Mouse (Mus musculus): ENCODE results near the gene Arpc3. TPM values are rescaled to one million over a fixed set of nuclear protein-coding genes. Genes with fewer than 3 reads are reported as not detected.
"Not testable (repeated sequence)": the region's sequence is repeated elsewhere in the genome, so short reads cannot be mapped to it uniquely, and the experiment has no call there.

The Arpc3 gene
- polyA plus RNA-seq, 1 experiment from 2014 or later, result 139 TPM

GRCm38 (mm10) chr5:122448869-122449268 is 57.2 kb downstream of the Arpc3 start:
- no peaks in the 10 kb centered on the region for H3K4me1 ChIP-seq (replicated peaks)
- H3K9ac ChIP-seq, result no peak overlapping the region
- no peak overlapping the region for H3K4me2 ChIP-seq
- no peak overlapping the region for H3K4me3 ChIP-seq
- H3K27me3 ChIP-seq, result no peaks in the 10 kb centered on the region
- ATAC-seq (ENCODE audit: low FRiP score, low read depth), result no peak
- no peak overlapping the region for H3K27ac ChIP-seq (replicated peaks)
- no peaks in the 10 kb centered on the region for H3K9me3 ChIP-seq
- peaks cover 33% of the 10 kb centered on the region for H3K36me3 ChIP-seq
- 86% methylated on average over 5 of the region's 5 CpGs for WGBS

GRCm38 (mm10) chr5:122449946-122450345 is 58.3 kb downstream of the Arpc3 start:
- WGBS, result 30% methylated on average over 7 of the region's 7 CpGs
- Histone ChIP-seq H3K4me3 (no peak overlapping the region), H3K36me3 (peaks cover 33% of the 10 kb centered on the region), H3K9me3 (no peaks in the 10 kb centered on the region), H3K27me3 (no peaks in the 10 kb centered on the region), H3K4me1 (replicated peaks) (no peaks in the 10 kb centered on the region), H3K9ac (no peak overlapping the region), H3K4me2 (no peak overlapping the region), H3K27ac (replicated peaks) (no peak overlapping the region)
- ATAC-seq (ENCODE audit: low FRiP score, low read depth), result no peak

- H3K27me3 ChIP-seq, result no peaks in the 10 kb centered on the region
- no peak overlapping the region for H3K27ac ChIP-seq (replicated peaks)
- no peak overlapping the region for H3K4me2 ChIP-seq
- H3K9me3 ChIP-seq, result no peaks in the 10 kb centered on the region
- no peaks in the 10 kb centered on the region for H3K4me1 ChIP-seq (replicated peaks)
- ATAC-seq (ENCODE audit: low FRiP score, low read depth), result no peak
- H3K36me3 ChIP-seq, result peaks cover 43% of the 10 kb centered on the region
- no peak overlapping the region for H3K9ac ChIP-seq
- 65% methylated on average over 5 of the region's 5 CpGs for WGBS
- no peak overlapping the region for H3K4me3 ChIP-seq
Measured at GRCm38 (mm10) chr5:122450913-122451317, 59.2 kb downstream of the Arpc3 start.

GRCm38 (mm10) chr5:122451324-122451723 is 59.6 kb downstream of the Arpc3 start:
- no peak overlapping the region for H3K27ac ChIP-seq (replicated peaks)
- no peaks in the 10 kb centered on the region for H3K4me1 ChIP-seq (replicated peaks)
- H3K4me3 ChIP-seq, result no peak overlapping the region
- no peak for ATAC-seq (ENCODE audit: low FRiP score, low read depth)
- H3K9me3 ChIP-seq, result no peaks in the 10 kb centered on the region
- peaks cover 47% of the 10 kb centered on the region for H3K36me3 ChIP-seq
- H3K4me2 ChIP-seq, result no peak overlapping the region
- WGBS, result 88% methylated on average over 5 of the region's 5 CpGs
- no peak overlapping the region for H3K9ac ChIP-seq
- H3K27me3 ChIP-seq, result no peaks in the 10 kb centered on the region

- WGBS, result 85% methylated on average over 7 of the region's 7 CpGs
- no peaks in the 10 kb centered on the region for H3K9me3 ChIP-seq
- no peak overlapping the region for H3K4me2 ChIP-seq
- no peak overlapping the region for H3K27ac ChIP-seq (replicated peaks)
- no peaks in the 10 kb centered on the region for H3K4me1 ChIP-seq (replicated peaks)
- H3K27me3 ChIP-seq, result no peaks in the 10 kb centered on the region
- H3K9ac ChIP-seq, result no peak overlapping the region
- no peak overlapping the region for H3K4me3 ChIP-seq
- no peak for ATAC-seq (ENCODE audit: low FRiP score, low read depth)
- H3K36me3 ChIP-seq, result peaks cover 52% of the 10 kb centered on the region
Measured at GRCm38 (mm10) chr5:122452194-122452593, 60.5 kb downstream of the Arpc3 start.

GRCm38 (mm10) chr5:122453188-122453587 is 61.5 kb downstream of the Arpc3 start:
- no peaks in the 10 kb centered on the region for H3K27me3 ChIP-seq
- ATAC-seq (ENCODE audit: low FRiP score, low read depth), result no peak
- WGBS, result 69% methylated on average over 6 of the region's 6 CpGs
- no peak overlapping the region for H3K9ac ChIP-seq
- H3K4me2 ChIP-seq, result no peak overlapping the region
- no peak overlapping the region for H3K4me3 ChIP-seq
- no peaks in the 10 kb centered on the region for H3K4me1 ChIP-seq (replicated peaks)
- H3K27ac ChIP-seq (replicated peaks), result no peak overlapping the region
- H3K36me3 ChIP-seq, result peaks cover 61% of the 10 kb centered on the region
- no peaks in the 10 kb centered on the region for H3K9me3 ChIP-seq

- no peak for ATAC-seq (ENCODE audit: low FRiP score, low read depth)
- Histone ChIP-seq H3K9me3 (no peaks in the 10 kb centered on the region), H3K4me3 (no peak overlapping the region), H3K9ac (no peak overlapping the region), H3K36me3 (peaks cover 73% of the 10 kb centered on the region), H3K27me3 (no peaks in the 10 kb centered on the region), H3K4me2 (no peak overlapping the region), H3K4me1 (replicated peaks) (no peaks in the 10 kb centered on the region), H3K27ac (replicated peaks) (no peak overlapping the region)
- WGBS, result 75% methylated on average over 4 of the region's 4 CpGs
Measured at GRCm38 (mm10) chr5:122454442-122454841, 62.8 kb downstream of the Arpc3 start.

GRCm38 (mm10) chr5:122454883-122455282 is 63.2 kb downstream of the Arpc3 start:
- H3K27me3 ChIP-seq, result no peaks in the 10 kb centered on the region
- H3K9me3 ChIP-seq, result no peaks in the 10 kb centered on the region
- H3K9ac ChIP-seq, result no peak overlapping the region
- peaks cover 78% of the 10 kb centered on the region for H3K36me3 ChIP-seq
- WGBS, result 97% methylated on average over 3 of the region's 3 CpGs
- no peak for ATAC-seq (ENCODE audit: low FRiP score, low read depth)
- no peak overlapping the region for H3K4me2 ChIP-seq
- H3K27ac ChIP-seq (replicated peaks), result no peak overlapping the region
- H3K4me3 ChIP-seq, result no peak overlapping the region
- H3K4me1 ChIP-seq (replicated peaks), result no peaks in the 10 kb centered on the region

- Histone ChIP-seq H3K4me3 (no peak overlapping the region), H3K4me2 (no peak overlapping the region), H3K27me3 (no peaks in the 10 kb centered on the region), H3K4me1 (replicated peaks) (no peaks in the 10 kb centered on the region), H3K9me3 (no peaks in the 10 kb centered on the region), H3K36me3 (peaks cover 85% of the 10 kb centered on the region), H3K9ac (no peak overlapping the region), H3K27ac (replicated peaks) (no peak overlapping the region)
- WGBS, result 87% methylated on average over 3 of the region's 3 CpGs
- ATAC-seq (ENCODE audit: low FRiP score, low read depth), result no peak
Measured at GRCm38 (mm10) chr5:122455584-122455983, 63.9 kb downstream of the Arpc3 start.

GRCm38 (mm10) chr5:122457054-122457453 is 65.4 kb downstream of the Arpc3 start:
- WGBS, result 88% methylated on average over 9 of the region's 9 CpGs
- H3K36me3 ChIP-seq, result peaks cover 97% of the 10 kb centered on the region
- H3K9me3 ChIP-seq, result not testable (repeated sequence)

GRCm38 (mm10) chr5:122458066-122458465 is 66.4 kb downstream of the Arpc3 start:
- Histone ChIP-seq H3K9me3 (no peaks in the 10 kb centered on the region), H3K4me1 (replicated peaks) (no peaks in the 10 kb centered on the region), H3K27ac (replicated peaks) (no peak overlapping the region), H3K4me2 (no peak overlapping the region), H3K4me3 (no peak overlapping the region), H3K9ac (no peak overlapping the region), H3K27me3 (no peaks in the 10 kb centered on the region), H3K36me3 (peaks cover 99% of the 10 kb centered on the region)
- ATAC-seq (ENCODE audit: low FRiP score, low read depth), result no peak
- WGBS, result 94% methylated on average over 4 of the region's 4 CpGs

More at GRCm38 (mm10) chr5:122457054-122457453, 65.4 kb downstream of the Arpc3 start:
- H3K4me1 ChIP-seq (replicated peaks); H3K4me2 ChIP-seq; ATAC-seq (ENCODE audit: low FRiP score, low read depth); H3K27ac ChIP-seq (replicated peaks); H3K4me3 ChIP-seq; H3K27me3 ChIP-seq; H3K9ac ChIP-seq: not testable (repeated sequence)

- H3K27ac ChIP-seq (replicated peaks), result no peak overlapping the region
- H3K27me3 ChIP-seq, result no peaks in the 10 kb centered on the region
- no peak overlapping the region for H3K4me2 ChIP-seq
- H3K4me1 ChIP-seq (replicated peaks), result no peaks in the 10 kb centered on the region
- no peak overlapping the region for H3K4me3 ChIP-seq
- no peaks in the 10 kb centered on the region for H3K9me3 ChIP-seq
- H3K36me3 ChIP-seq, result peaks cover 99% of the 10 kb centered on the region
- H3K9ac ChIP-seq, result no peak overlapping the region
- no peak for ATAC-seq (ENCODE audit: low FRiP score, low read depth)
- WGBS, result 94% methylated on average over 5 of the region's 5 CpGs
Measured at GRCm38 (mm10) chr5:122459335-122459734, 67.7 kb downstream of the Arpc3 start.

GRCm38 (mm10) chr5:122460656-122461055 is 69.0 kb downstream of the Arpc3 start:
- no peak for ATAC-seq (ENCODE audit: low FRiP score, low read depth)
- no peak overlapping the region for H3K4me3 ChIP-seq
- no peaks in the 10 kb centered on the region for H3K9me3 ChIP-seq
- 77% methylated on average over 11 of the region's 11 CpGs for WGBS
- H3K27ac ChIP-seq (replicated peaks), result no peak overlapping the region; the same call in 1 of the 2 replicates
- H3K4me2 ChIP-seq, result no peak overlapping the region
- no peaks in the 10 kb centered on the region for H3K27me3 ChIP-seq
- H3K4me1 ChIP-seq (replicated peaks), result no peaks in the 10 kb centered on the region
- no peak overlapping the region for H3K9ac ChIP-seq
- H3K36me3 ChIP-seq, result peaks cover 99% of the 10 kb centered on the region
